Mouse (Mus musculus): ENCODE results near the gene 6820408C15Rik. TPM values are rescaled to one million over a fixed set of nuclear protein-coding genes. Genes with fewer than 3 reads are reported as not detected.

The 6820408C15Rik gene
- total RNA-seq (2014; rRNA removed) (0.94 and 1.8 TPM in 2 replicates), polyA plus RNA-seq (2015; fragmentation: Nextera tagmentation; extraction: Ambion mirVana) (3.3 and 4.9 TPM in 2 replicates)

GRCm38 (mm10) chr2:152415287-152415686, at the start of gene 6820408C15Rik:
Gene 6820408C15Rik, plus strand, starts transcription at chr2:152415587.
- H3K4me2 ChIP-seq (ENCODE audit: low read depth, low read length, poor library complexity, severe bottlenecking), result peak within 1 kb of the TSS; percentile 78
- no peak for ATAC-seq (ENCODE audit: low FRiP score)
- no peaks in the 10 kb centered on the region for H3K9me3 ChIP-seq (ENCODE audit: low read length)
- H3K36me3 ChIP-seq (ENCODE audit: insufficient read depth, low read length), result no peaks in the 10 kb centered on the region
- no peak for DNase-seq (ENCODE audit: low spot score)
- no peak for TF ChIP-seq CTCF (IDR thresholded peaks at IDR 0.05)
- H3K27me3 ChIP-seq (ENCODE audit: insufficient read depth, low read length), result no peaks in the 10 kb centered on the region
- WGBS, result 30% methylated on average over 4 of the region's 4 CpGs
- peak within 1 kb of the TSS; percentile 69 for H3K4me3 ChIP-seq (ENCODE audit: low read depth, low read length)
- peaks cover 11% of the 10 kb centered on the region; the same call in 1 of the 2 replicates for H3K4me1 ChIP-seq (ENCODE audit: insufficient read depth, low read length)
- peak within 1 kb of the TSS; percentile 90 for H3K9ac ChIP-seq (replicated peaks; ENCODE audit: low read length, poor library complexity, severe bottlenecking)
- H3K27ac ChIP-seq (ENCODE audit: low read depth, low read length), result peak within 1 kb of the TSS; percentile 96

GRCm38 (mm10) chr2:152367917-152368316, 47.5 kb upstream of the 6820408C15Rik start:
- no peak overlapping the region for H3K27ac ChIP-seq (ENCODE audit: low read depth, low read length)
- no peaks in the 10 kb centered on the region for H3K4me1 ChIP-seq (ENCODE audit: insufficient read depth, low read length)
- WGBS, result 86% methylated on average over 5 of the region's 5 CpGs
- TF ChIP-seq CTCF (IDR thresholded peaks at IDR 0.05), result no peak
- no peak overlapping the region for H3K4me3 ChIP-seq (ENCODE audit: low read depth, low read length)
- H3K36me3 ChIP-seq (ENCODE audit: insufficient read depth, low read length), result no peaks in the 10 kb centered on the region; the same call in 1 of the 2 replicates
- no peaks in the 10 kb centered on the region for H3K9me3 ChIP-seq (ENCODE audit: low read length)
- no peak overlapping the region for H3K4me2 ChIP-seq (ENCODE audit: low read depth, low read length, poor library complexity, severe bottlenecking)
- DNase-seq (ENCODE audit: low spot score) (no peak), ATAC-seq (ENCODE audit: low FRiP score) (no peak)
- H3K27me3 ChIP-seq (ENCODE audit: insufficient read depth, low read length), result no peaks in the 10 kb centered on the region
- no peak overlapping the region for H3K9ac ChIP-seq (replicated peaks; ENCODE audit: low read length, poor library complexity, severe bottlenecking)

GRCm38 (mm10) chr2:152368532-152369140, 46.8 kb upstream of the 6820408C15Rik start:
- no peak for ATAC-seq (ENCODE audit: low FRiP score)

GRCm38 (mm10) chr2:152372104-152372503, 43.3 kb upstream of the 6820408C15Rik start:
- Histone ChIP-seq H3K27ac (ENCODE audit: low read depth, low read length) (no peak overlapping the region), H3K9ac (replicated peaks; ENCODE audit: low read length, poor library complexity, severe bottlenecking) (no peak overlapping the region), H3K27me3 (ENCODE audit: insufficient read depth, low read length) (no peaks in the 10 kb centered on the region), H3K4me2 (ENCODE audit: low read depth, low read length, poor library complexity, severe bottlenecking) (no peak overlapping the region), H3K4me1 (ENCODE audit: insufficient read depth, low read length) (peaks cover 10% of the 10 kb centered on the region; the same call in 1 of the 2 replicates), H3K9me3 (ENCODE audit: low read length) (no peaks in the 10 kb centered on the region), H3K36me3 (ENCODE audit: insufficient read depth, low read length) (no peaks in the 10 kb centered on the region; the same call in 1 of the 2 replicates), H3K4me3 (ENCODE audit: low read depth, low read length) (no peak overlapping the region)
- ATAC-seq (ENCODE audit: low FRiP score) (no peak), DNase-seq (ENCODE audit: low spot score) (no peak)
- TF ChIP-seq CTCF (IDR thresholded peaks at IDR 0.05), result no peak
- 79% methylated on average over 7 of the region's 7 CpGs for WGBS

More at GRCm38 (mm10) chr2:152368532-152369140, 46.8 kb upstream of the 6820408C15Rik start:
- DNase-seq (ENCODE audit: low spot score), result peak; percentile 79
- no peak overlapping the region for H3K27ac ChIP-seq (ENCODE audit: low read depth, low read length)
- no peak overlapping the region for H3K4me3 ChIP-seq (ENCODE audit: low read depth, low read length)
- H3K9ac ChIP-seq (replicated peaks; ENCODE audit: low read length, poor library complexity, severe bottlenecking), result no peak overlapping the region
- TF ChIP-seq CTCF (IDR thresholded peaks at IDR 0.05), result peak; percentile 90
- H3K9me3 ChIP-seq (ENCODE audit: low read length), result no peaks in the 10 kb centered on the region
- 31% methylated on average over 14 of the region's 14 CpGs for WGBS
- H3K36me3 ChIP-seq (ENCODE audit: insufficient read depth, low read length), result no peaks in the 10 kb centered on the region; the same call in 1 of the 2 replicates
- H3K4me2 ChIP-seq (ENCODE audit: low read depth, low read length, poor library complexity, severe bottlenecking), result 0 out of 2 replicates have a peak overlapping the region, but pooled peaks have one; percentile 20
- no peaks in the 10 kb centered on the region for H3K27me3 ChIP-seq (ENCODE audit: insufficient read depth, low read length)
- no peaks in the 10 kb centered on the region for H3K4me1 ChIP-seq (ENCODE audit: insufficient read depth, low read length)

GRCm38 (mm10) chr2:152372661-152373060, 42.7 kb upstream of the 6820408C15Rik start:
- Histone ChIP-seq H3K27ac (ENCODE audit: low read depth, low read length) (no peak overlapping the region), H3K27me3 (ENCODE audit: insufficient read depth, low read length) (no peaks in the 10 kb centered on the region), H3K4me2 (ENCODE audit: low read depth, low read length, poor library complexity, severe bottlenecking) (no peak overlapping the region), H3K9ac (replicated peaks; ENCODE audit: low read length, poor library complexity, severe bottlenecking) (no peak overlapping the region), H3K4me3 (ENCODE audit: low read depth, low read length) (no peak overlapping the region), H3K36me3 (ENCODE audit: insufficient read depth, low read length) (no peaks in the 10 kb centered on the region; the same call in 1 of the 2 replicates), H3K9me3 (ENCODE audit: low read length) (no peaks in the 10 kb centered on the region), H3K4me1 (ENCODE audit: insufficient read depth, low read length) (peaks cover 10% of the 10 kb centered on the region; the same call in 1 of the 2 replicates)
- DNase-seq (ENCODE audit: low spot score) (no peak), ATAC-seq (ENCODE audit: low FRiP score) (no peak)
- no peak for TF ChIP-seq CTCF (IDR thresholded peaks at IDR 0.05)
- 77% methylated on average over 4 of the region's 4 CpGs for WGBS

GRCm38 (mm10) chr2:152373547-152373946, 41.8 kb upstream of the 6820408C15Rik start:
- TF ChIP-seq CTCF (IDR thresholded peaks at IDR 0.05), result no peak
- H3K4me1 ChIP-seq (ENCODE audit: insufficient read depth, low read length), result peaks cover 10% of the 10 kb centered on the region; the same call in 1 of the 2 replicates
- no peaks in the 10 kb centered on the region for H3K27me3 ChIP-seq (ENCODE audit: insufficient read depth, low read length)
- no peaks in the 10 kb centered on the region for H3K9me3 ChIP-seq (ENCODE audit: low read length)
- ATAC-seq (ENCODE audit: low FRiP score) (no peak), DNase-seq (ENCODE audit: low spot score) (no peak)
- H3K4me2 ChIP-seq (ENCODE audit: low read depth, low read length, poor library complexity, severe bottlenecking), result no peak overlapping the region
- H3K36me3 ChIP-seq (ENCODE audit: insufficient read depth, low read length), result no peaks in the 10 kb centered on the region; the same call in 1 of the 2 replicates
- no peak overlapping the region for H3K27ac ChIP-seq (ENCODE audit: low read depth, low read length)
- WGBS, result 74% methylated on average over 9 of the region's 9 CpGs
- H3K9ac ChIP-seq (replicated peaks; ENCODE audit: low read length, poor library complexity, severe bottlenecking), result no peak overlapping the region
- no peak overlapping the region for H3K4me3 ChIP-seq (ENCODE audit: low read depth, low read length)

All from midbrain, postnatal 0 days (tissue).